Mouse (Mus musculus) gastrocnemius, postnatal 4 days (tissue): ENCODE results near the gene Fgf4. TPM values are rescaled to one million over a fixed set of nuclear protein-coding genes. Genes with fewer than 3 reads are reported as not detected.
A peak's percentile ranks its signal among the peaks of the same experiment; 100 is the strongest.
"Not testable (repeated sequence)": the region's sequence is repeated elsewhere in the genome, so short reads cannot be mapped to it uniquely, and the experiment has no call there.

ENCODE experiments used
- DNase-seq, 2 experiments: peaks; one replicate each; pipeline ENCODE4 v3.0.0; 2021 to 2022; ENCODE audit warnings: low spot score in 2 of 2, mixed read lengths in 2 of 2
- total RNA-seq, 2 experiments: library from RNA; stranded (reverse); gene quantifications; 2 replicates each; pipeline ENCODE4 v1.2.3; 2021

Gene Fgf4
- total RNA-seq, 2 experiments from 2014 or later: 0.07 to 0.13 TPM

- DNase-seq: no peak
These were observed 17.0 kb downstream of the Fgf4 start for GRCm38 (mm10) chr7:144864160-144864670.

GRCm38 (mm10) chr7:144867161-144867560, 20.0 kb downstream of the Fgf4 start:
- DNase-seq: no peak

GRCm38 (mm10) chr7:144867602-144868001, 20.4 kb downstream of the Fgf4 start:
- no peak for DNase-seq

- no peak for DNase-seq
These were observed 25.3 kb downstream of the Fgf4 start for GRCm38 (mm10) chr7:144872420-144872819.

GRCm38 (mm10) chr7:144873160-144873559, 26.0 kb downstream of the Fgf4 start:
- DNase-seq: no peak

- no peak for DNase-seq
These were observed 27.1 kb downstream of the Fgf4 start for GRCm38 (mm10) chr7:144874226-144874625.

- no peak for DNase-seq
These were observed 31.2 kb downstream of the Fgf4 start for GRCm38 (mm10) chr7:144878401-144878800.

- no peak for DNase-seq
These were observed 35.9 kb downstream of the Fgf4 start for GRCm38 (mm10) chr7:144883106-144883505.

GRCm38 (mm10) chr7:144887672-144888071, 40.5 kb downstream of the Fgf4 start:
- DNase-seq: no peak

- DNase-seq: no peak
These were observed 41.6 kb downstream of the Fgf4 start for GRCm38 (mm10) chr7:144888564-144889299.

- not testable (repeated sequence) for DNase-seq
These were observed 43.5 kb downstream of the Fgf4 start for GRCm38 (mm10) chr7:144890661-144891060.

- no peak for DNase-seq
These were observed 44.7 kb downstream of the Fgf4 start for GRCm38 (mm10) chr7:144891863-144892262.

- DNase-seq: no peak
These were observed 45.2 kb downstream of the Fgf4 start for GRCm38 (mm10) chr7:144892322-144892721.

- no peak for DNase-seq
These were observed 47.0 kb downstream of the Fgf4 start for GRCm38 (mm10) chr7:144894191-144894590.

GRCm38 (mm10) chr7:144894706-144895105, 47.5 kb downstream of the Fgf4 start:
- DNase-seq: no peak

- DNase-seq: peak in 1 of 2 experiments; percentile 67
These were observed 48.3 kb downstream of the Fgf4 start for GRCm38 (mm10) chr7:144895305-144896111.

- no peak for DNase-seq
These were observed 49.4 kb downstream of the Fgf4 start, which contains the start of gene Fgf15 for GRCm38 (mm10) chr7:144896294-144897218. Gene Fgf15, plus strand, starts transcription at chr7:144896531.

- DNase-seq: no peak
These were observed 51.3 kb downstream of the Fgf4 start for GRCm38 (mm10) chr7:144898506-144898905.

- not testable (repeated sequence) for DNase-seq
These were observed 58.3 kb downstream of the Fgf4 start for GRCm38 (mm10) chr7:144905514-144905913.

- peak in 1 of 2 experiments; percentile 63 for DNase-seq
These were observed 59.7 kb downstream of the Fgf4 start for GRCm38 (mm10) chr7:144906708-144907397.
